Mouse (Mus musculus) thymus, adult 18-20 months (tissue): ENCODE data around the gene Etfbkmt.
"Not testable (repeated sequence)": the region's sequence is repeated elsewhere in the genome, so short reads cannot be mapped to it uniquely, and the experiment has no call there.

Experiments
- DNase-seq, 2 experiments: peaks; one replicate each; pipeline ENCODE4 v3.0.0; 2022; ENCODE audit warnings: mixed read lengths in 2 of 2

Etfbkmt gene

DNA sequence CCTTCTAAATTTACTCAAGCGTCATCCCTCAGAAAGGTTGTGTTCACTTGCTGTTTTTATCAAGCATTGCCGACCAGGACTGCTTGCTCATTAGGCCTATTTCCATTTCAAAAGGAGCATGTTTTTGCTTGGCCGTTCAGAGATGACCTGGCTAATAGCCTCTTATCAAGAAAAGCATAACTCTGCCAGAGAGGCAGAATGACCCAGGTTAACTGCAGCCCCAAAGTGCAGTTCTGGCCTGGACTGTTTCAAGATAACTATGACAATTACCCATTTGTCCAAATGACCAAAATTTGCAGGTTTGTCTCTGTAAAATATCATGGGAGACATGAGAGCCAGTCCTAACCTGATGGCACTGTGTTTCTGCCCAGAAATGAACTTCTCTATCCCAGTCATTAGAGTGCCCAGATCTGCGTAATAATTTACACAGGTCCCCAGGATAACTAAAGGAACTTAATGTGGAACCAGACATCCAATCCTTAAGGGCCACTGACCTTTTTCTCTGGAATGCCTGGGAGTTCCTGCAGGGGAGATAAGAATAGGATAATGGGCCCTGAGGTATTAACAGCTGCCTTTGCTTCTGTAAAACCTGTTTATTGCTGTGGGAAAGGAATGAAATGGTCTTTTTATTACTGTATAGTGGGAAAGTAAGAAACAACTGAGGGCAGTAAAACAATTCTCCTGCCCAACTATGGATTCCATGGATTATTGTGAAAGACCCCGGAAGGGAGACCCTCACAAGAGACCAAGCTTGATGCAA lies 5.1 kb upstream of the Etfbkmt start:
- DNase-seq, result no peak

- no peak for DNase-seq
Observed at GRCm38 (mm10) chr6:149135631-149136030, 4.0 kb upstream of the Etfbkmt start.

GRCm38 (mm10) chr6:149137936-149138335 lies 1.7 kb upstream of the Etfbkmt start:
- no peak for DNase-seq

DNA sequence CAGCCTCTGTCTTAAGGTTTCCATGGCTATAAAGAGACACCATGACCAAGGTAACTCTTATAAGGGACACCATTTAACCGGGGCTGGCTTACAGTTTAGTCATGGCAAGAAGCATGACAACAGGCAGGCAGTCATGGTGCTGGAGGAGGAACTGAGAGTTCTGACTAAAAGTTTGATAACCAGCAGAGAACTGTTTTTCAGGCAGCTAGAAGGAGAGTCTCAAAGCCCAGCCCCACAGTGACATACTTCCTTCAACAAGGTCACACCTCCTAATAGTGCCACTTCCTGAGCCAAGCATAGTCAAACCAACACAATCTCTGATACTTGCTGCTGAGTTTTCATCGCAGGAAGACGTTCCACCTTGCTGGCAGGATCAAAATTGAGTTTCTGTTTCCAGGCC lies 638 bp upstream of the Etfbkmt start:
- no peak for DNase-seq

DNA sequence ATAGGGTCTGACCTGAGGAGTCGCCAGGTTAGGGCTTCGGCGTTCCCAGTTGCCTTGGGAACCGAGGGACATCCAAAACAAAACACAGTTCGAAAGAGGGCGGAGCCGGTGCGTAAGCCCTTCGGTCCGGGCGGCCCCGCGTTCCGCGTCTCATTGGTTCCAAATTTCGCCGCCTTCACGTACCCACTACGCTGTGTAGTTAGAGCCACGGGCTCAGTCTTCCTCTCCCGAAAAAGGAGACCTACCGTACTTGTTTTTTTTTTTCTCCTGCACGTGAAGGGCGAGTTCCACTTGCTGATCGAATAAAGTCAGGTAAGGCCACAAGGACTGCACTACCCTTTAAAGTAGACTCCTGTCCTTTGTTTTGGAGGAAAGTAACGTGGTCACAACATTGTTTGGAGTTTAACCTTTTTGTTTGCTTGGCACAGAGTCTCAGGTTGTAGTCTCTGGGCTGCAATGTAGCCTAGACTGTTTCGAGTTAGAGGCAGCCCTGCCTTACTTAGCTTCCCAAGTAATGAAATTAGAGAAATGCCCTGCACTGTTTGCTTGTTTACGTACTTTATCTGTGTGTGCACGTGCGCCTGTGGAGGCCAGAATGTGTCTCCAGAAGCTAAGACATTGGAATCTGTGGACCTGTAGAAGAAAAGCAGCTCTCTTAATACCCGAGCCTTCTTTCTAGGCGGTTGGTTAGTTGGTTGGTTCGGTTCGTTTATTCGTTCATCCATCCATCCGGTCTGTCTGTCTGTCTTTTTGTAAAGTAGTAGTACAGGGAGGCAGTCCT lies 1.9 kb downstream of the Etfbkmt start:
- DNase-seq, result peak; percentile 67 to 71

DNA sequence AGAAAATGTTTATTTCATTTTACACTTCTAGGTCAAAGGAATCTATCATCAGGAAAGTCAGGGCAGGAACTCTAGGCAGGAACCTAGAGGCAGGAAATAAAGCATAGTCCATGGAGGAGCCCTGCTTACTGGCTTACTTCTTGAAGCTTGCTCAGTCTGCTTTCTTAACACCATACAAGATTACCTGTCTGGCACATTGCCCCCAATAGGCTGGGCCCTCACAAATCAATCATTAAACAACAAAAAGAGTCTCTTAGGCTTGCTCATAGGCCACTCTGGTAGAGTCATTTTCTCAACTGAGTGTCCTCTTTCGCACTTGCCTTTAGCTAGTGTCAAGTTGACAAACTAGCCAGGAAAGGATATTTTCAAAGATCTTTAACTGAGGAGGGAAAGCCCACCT lies 5.5 kb downstream of the Etfbkmt start:
- no peak for DNase-seq

- DNase-seq, result no peak
Observed at GRCm38 (mm10) chr6:149148436-149149229, 9.0 kb downstream of the Etfbkmt start.

- DNase-seq, result no peak
Observed at GRCm38 (mm10) chr6:149152119-149152518, 12.5 kb downstream of the Etfbkmt start.

GRCm38 (mm10) chr6:149153473-149154115 lies 13.9 kb downstream of the Etfbkmt start:
- no peak for DNase-seq

- no peak for DNase-seq
Observed at GRCm38 (mm10) chr6:149154116-149155030, 14.7 kb downstream of the Etfbkmt start.

- DNase-seq, result no peak
Observed at GRCm38 (mm10) chr6:149155031-149155841, 15.6 kb downstream of the Etfbkmt start.

- DNase-seq, result not testable (repeated sequence)
Observed at GRCm38 (mm10) chr6:149167038-149167437, 27.4 kb downstream of the Etfbkmt start.

DNA sequence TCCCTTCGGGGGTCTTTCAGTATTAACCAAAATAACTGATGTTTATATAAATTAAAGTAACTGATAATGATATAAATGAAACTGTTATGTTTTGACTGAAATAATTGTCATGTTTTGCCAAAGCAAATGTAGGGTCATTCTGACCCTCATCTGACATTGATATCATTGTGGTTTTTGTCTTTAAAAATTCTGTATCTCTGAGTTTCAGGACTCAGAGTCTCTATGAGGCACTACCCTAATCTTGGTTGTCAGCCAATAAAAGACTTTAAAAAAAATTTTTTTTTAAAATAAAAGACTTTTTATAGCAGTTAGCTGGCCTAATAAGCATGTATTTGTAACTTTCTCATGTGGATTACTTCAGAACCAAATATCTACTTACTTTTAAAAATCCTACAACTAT lies 28.0 kb downstream of the Etfbkmt start:
- DNase-seq, result no peak

- no peak for DNase-seq
Observed at GRCm38 (mm10) chr6:149168436-149168835, 28.8 kb downstream of the Etfbkmt start.

GRCm38 (mm10) chr6:149169965-149170364 lies 30.3 kb downstream of the Etfbkmt start:
- not testable (repeated sequence) for DNase-seq

GRCm38 (mm10) chr6:149173831-149174625 lies 34.4 kb downstream of the Etfbkmt start:
- DNase-seq, result no peak

GRCm38 (mm10) chr6:149174932-149175570 lies 35.4 kb downstream of the Etfbkmt start:
- DNase-seq, result no peak

- no peak for DNase-seq
Observed at GRCm38 (mm10) chr6:149179064-149179463, 39.4 kb downstream of the Etfbkmt start.

DNA sequence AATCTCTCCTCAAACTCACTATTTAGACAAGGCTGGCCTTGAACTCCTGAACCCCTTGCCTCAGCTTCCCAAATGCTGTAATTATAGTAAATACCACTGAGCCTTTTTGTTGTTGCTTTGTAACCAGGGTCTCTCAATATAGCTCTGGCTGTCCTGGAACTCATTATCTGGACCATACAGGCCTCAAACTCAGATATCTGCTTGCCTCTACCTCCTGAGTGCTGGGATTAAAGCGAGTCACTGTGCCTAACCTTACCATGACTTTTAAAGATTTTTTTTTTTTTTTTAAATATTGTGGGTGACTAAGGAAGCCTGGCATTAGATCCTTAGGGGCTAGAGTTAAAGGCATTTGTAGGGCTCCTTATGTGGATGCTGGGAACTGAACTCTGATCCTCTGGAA lies 44.4 kb downstream of the Etfbkmt start:
- no peak for DNase-seq
